In the genomic region with DNA sequence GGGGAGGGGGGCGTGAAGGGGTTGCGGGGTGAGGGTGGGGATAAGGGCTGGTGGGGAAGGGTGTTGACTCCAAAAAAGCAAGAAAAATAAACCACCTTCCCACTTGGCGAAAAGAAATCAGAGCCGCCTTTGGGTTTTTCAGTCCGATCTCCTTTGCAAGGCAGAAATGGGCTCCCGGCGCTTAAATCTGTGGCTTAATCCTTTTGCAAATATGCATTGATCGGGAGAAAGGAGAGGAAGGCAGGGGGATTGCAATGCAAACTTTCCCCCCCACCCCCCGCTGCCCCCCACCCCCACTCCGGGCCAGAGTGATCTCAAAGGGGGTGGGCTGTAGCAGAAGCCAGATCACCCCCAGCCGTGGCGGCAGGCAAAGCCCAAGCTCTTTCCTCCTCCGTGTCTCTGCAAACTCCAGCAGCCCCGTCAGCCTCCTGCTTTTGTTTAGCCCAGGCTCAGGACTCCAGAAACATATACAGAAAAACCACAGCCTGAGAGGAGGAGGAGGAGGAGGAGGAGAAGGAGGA, we compare ENCODE assay signal across 8 mouse cellular contexts. TPM values are rescaled to one million over a fixed set of nuclear protein-coding genes. Genes with fewer than 3 reads are reported as not detected.
DNase-seq lines count a peak whose midpoint lies in the region; ATAC-seq lines count a peak whose summit lies in the region.

No protein-coding gene starts in this region.

- H3K9ac ChIP-seq in kidney, embryonic 14.5 days (ENCODE audit: low read depth, low read length) = peak overlapping the region; percentile 98
- peak overlapping the region; percentile 95 for H3K9ac ChIP-seq in midbrain, embryonic 15.5 days

- H3K27me3 ChIP-seq in kidney, embryonic 14.5 days (ENCODE audit: control insufficient read depth, insufficient read depth, low read length) = no peaks in the 10 kb centered on the region
- no peaks in the 10 kb centered on the region for H3K27me3 ChIP-seq in midbrain, embryonic 15.5 days (replicated peaks)

- ATAC-seq in cerebellum, adult (ENCODE audit: insufficient number of reproducible peaks, low FRiP score, low TSS enrichment) = peak; percentile 71
- peak; percentile 95 for ATAC-seq in kidney, embryonic 14.5 days (ENCODE audit: low FRiP score, low TSS enrichment)
- peak; percentile 95 for ATAC-seq in midbrain, embryonic 15.5 days (replicated peaks)
- ATAC-seq in activated CD4-positive, CD25-positive, alpha-beta regulatory T cell, adult 4 months = no peak

- under 1% methylated on average over 14 of the region's 14 CpGs for WGBS in kidney, embryonic 14.5 days
- WGBS in midbrain, embryonic 15.5 days = 0% methylated on average over 13 of the region's 14 CpGs

- no peaks in the 10 kb centered on the region for H3K9me3 ChIP-seq in kidney, embryonic 14.5 days (ENCODE audit: control insufficient read depth, low read length)
- no peaks in the 10 kb centered on the region for H3K9me3 ChIP-seq in midbrain, embryonic 15.5 days

- 0 out of 2 replicates have a peak, but pooled peaks cover 5% of the 10 kb centered on the region for H3K4me1 ChIP-seq in kidney, embryonic 14.5 days (ENCODE audit: control insufficient read depth, insufficient read depth, low read length)
- H3K4me1 ChIP-seq in midbrain, embryonic 15.5 days = peaks cover 7% of the 10 kb centered on the region; the same call in 1 of the 2 replicates

- H3K4me2 ChIP-seq in kidney, embryonic 14.5 days (replicated peaks; ENCODE audit: low read depth, low read length) = peak overlapping the region; percentile 61
- H3K4me2 ChIP-seq in midbrain, embryonic 15.5 days = peak overlapping the region; percentile 55

- peaks cover 4% of the 10 kb centered on the region; the same call in 1 of the 2 replicates for H3K36me3 ChIP-seq in kidney, embryonic 14.5 days (ENCODE audit: control insufficient read depth, insufficient read depth, low read length)
- H3K36me3 ChIP-seq in midbrain, embryonic 15.5 days (replicated peaks) = no peaks in the 10 kb centered on the region

- H3K4me3 ChIP-seq in kidney, embryonic 14.5 days (ENCODE audit: low read length) = peak overlapping the region; percentile 99
- peak overlapping the region; percentile 83 for H3K4me3 ChIP-seq in midbrain, embryonic 15.5 days

- no peak for DNase-seq in cerebellum, adult 9-11 months
- peak; percentile 73 to 80 for DNase-seq in right cerebral cortex, adult 2 months (ENCODE audit: low spot score in 2 of 2)
- DNase-seq in right cerebral cortex, postnatal 10 days (ENCODE audit: low spot score in 2 of 2) = no peak
- peak; percentile 57 for DNase-seq in forelimb bud, embryonic 11.5 days (ENCODE audit: low read depth, low spot score)

- peak overlapping the region; percentile 100 for H3K27ac ChIP-seq in kidney, embryonic 14.5 days (ENCODE audit: low read depth, low read length)
- H3K27ac ChIP-seq in midbrain, embryonic 15.5 days = peak overlapping the region; percentile 99

RNA-seq across cellular contexts. Expression of a gene that starts 0.3 kb away (rescaled TPM):
- 107 and 120 TPM in 2 replicates for polyA plus RNA-seq in kidney, embryonic 14.5 days (2014; fragmentation: Nextera tagmentation; extraction: Ambion mirVana)
- 83.0 and 88.2 TPM in 2 replicates for polyA plus RNA-seq in midbrain, embryonic 15.5 days (2015; fragmentation: Nextera tagmentation; extraction: Ambion mirVana)
- under 1 TPM in 1 of 2 experiments, not detected in 1; 0.08 TPM for polyA plus RNA-seq in activated CD4-positive, CD25-positive, alpha-beta regulatory T cell, adult 4 months (2017; shearing (Covaris generic))

Comparison
In these comparisons a context has a peak if more than half of its experiments do, and no peak if none do; other contexts are left out.
1. DNase-seq: peak in right cerebral cortex, adult 2 months (2 of 2) and forelimb bud, embryonic 11.5 days (single experiment); none in cerebellum, adult 9-11 months (single experiment) and right cerebral cortex, postnatal 10 days (0 of 2).
2. RNA of a gene that starts 0.3 kb away (polyA plus RNA-seq): 107 to 120 TPM in kidney, embryonic 14.5 days and 83.0 to 88.2 TPM in midbrain, embryonic 15.5 days; 0.08 TPM in activated CD4-positive, CD25-positive, alpha-beta regulatory T cell, adult 4 months; every median in the first group is over 10 times any median in the second.